10 mouse cellular contexts compared by ENCODE assay signal in genomic region chr13:31793163-31793562, GRCm38 (mm10). TPM values are rescaled to one million over a fixed set of nuclear protein-coding genes. Genes with fewer than 3 reads are reported as not detected.
DNase-seq lines count a peak whose midpoint lies in the region; ATAC-seq lines count a peak whose summit lies in the region.
"Had no signal": no experiment of that assay in that cellular context is flagged by ENCODE, and none has a peak within 500 bp of the region (broad histone marks: within the 10 kb centered on the region; RNA-seq: fewer than 3 reads in every experiment).

No protein-coding gene starts in this region.

- no peak overlapping the region for H3K9ac ChIP-seq in heart, embryonic 16.5 days (ENCODE audit: low read length)
- no peak overlapping the region for H3K9ac ChIP-seq in liver, embryonic 11.5 days (ENCODE audit: low read depth, low read length)
- H3K9ac ChIP-seq in liver, embryonic 12.5 days: no peak overlapping the region
- H3K9ac ChIP-seq in embryonic facial prominence, embryonic 14.5 days (ENCODE audit: low read depth, low read length): no peak overlapping the region
- H3K9ac ChIP-seq in midbrain, embryonic 13.5 days (replicated peaks): no peak overlapping the region

- DNase-seq in heart, postnatal 36 days: no peak
- no peak for DNase-seq in liver, embryonic 11.5 days (ENCODE audit: low spot score)
- no peak for DNase-seq in embryonic facial prominence, embryonic 14.5 days (ENCODE audit: low spot score)
- no peak for DNase-seq in testis, postnatal 14 days (ENCODE audit: low spot score)
- no peak for DNase-seq in right cerebral cortex, adult 18-20 months
- DNase-seq: cerebellum, adult 9-11 months had no signal

- H3K36me3 ChIP-seq in heart, embryonic 16.5 days (ENCODE audit: control insufficient read depth, insufficient read depth): no peaks in the 10 kb centered on the region
- no peaks in the 10 kb centered on the region for H3K36me3 ChIP-seq in liver, embryonic 11.5 days (ENCODE audit: control insufficient read depth, insufficient read depth, low read length)
- no peaks in the 10 kb centered on the region for H3K36me3 ChIP-seq in liver, embryonic 12.5 days
- H3K36me3 ChIP-seq in embryonic facial prominence, embryonic 14.5 days (ENCODE audit: control insufficient read depth, insufficient read depth, low read length): no peaks in the 10 kb centered on the region
- no peaks in the 10 kb centered on the region for H3K36me3 ChIP-seq in midbrain, embryonic 13.5 days

- peak overlapping the region; percentile 61 for H3K4me2 ChIP-seq in heart, embryonic 16.5 days (ENCODE audit: low read depth, low read length)
- peak overlapping the region; percentile 38 for H3K4me2 ChIP-seq in liver, embryonic 11.5 days
- no peak overlapping the region for H3K4me2 ChIP-seq in liver, embryonic 12.5 days
- peak overlapping the region; percentile 49 for H3K4me2 ChIP-seq in embryonic facial prominence, embryonic 14.5 days (ENCODE audit: low read depth, low read length)
- H3K4me2 ChIP-seq in midbrain, embryonic 13.5 days (replicated peaks): 0 out of 2 replicates have a peak overlapping the region, but pooled peaks have one; percentile 33

- WGBS in heart, embryonic 16.5 days: 15% methylated on average over 5 of the region's 5 CpGs
- 14% methylated on average over 5 of the region's 5 CpGs for WGBS in liver, embryonic 11.5 days
- WGBS in liver, embryonic 12.5 days (ENCODE audit: insufficient replicate concordance): 20% methylated on average over 5 of the region's 5 CpGs
- 25% methylated on average over 5 of the region's 5 CpGs for WGBS in embryonic facial prominence, embryonic 14.5 days
- WGBS in midbrain, embryonic 13.5 days: 61% methylated on average over 5 of the region's 5 CpGs

- intact Hi-C loops in heart, postnatal 36 days (cut with DNase I): loop anchor here (2.0 to 5.0 kb wide), 5 partner anchors 504 to 1004 kb away; no protein-coding TSS in a partner anchor

- no peak overlapping the region for H3K4me3 ChIP-seq in heart, embryonic 16.5 days (ENCODE audit: low read length)
- no peak overlapping the region for H3K4me3 ChIP-seq in liver, embryonic 11.5 days (ENCODE audit: low read depth, low read length)
- no peak overlapping the region for H3K4me3 ChIP-seq in liver, embryonic 12.5 days
- no peak overlapping the region for H3K4me3 ChIP-seq in embryonic facial prominence, embryonic 14.5 days (ENCODE audit: low read depth, low read length)
- H3K4me3 ChIP-seq in midbrain, embryonic 13.5 days (replicated peaks): no peak overlapping the region

- no peak overlapping the region for H3K27ac ChIP-seq in heart, embryonic 16.5 days (ENCODE audit: low read length)
- no peak overlapping the region for H3K27ac ChIP-seq in liver, embryonic 11.5 days (ENCODE audit: low read depth, low read length)
- H3K27ac ChIP-seq in liver, embryonic 12.5 days: no peak overlapping the region
- no peak overlapping the region for H3K27ac ChIP-seq in embryonic facial prominence, embryonic 14.5 days (replicated peaks; ENCODE audit: low read depth, low read length)
- no peak overlapping the region for H3K27ac ChIP-seq in midbrain, embryonic 13.5 days

- ATAC-seq in heart, embryonic 16.5 days (replicated peaks; ENCODE audit: extremely low read depth, insufficient read depth, low FRiP score): no peak
- ATAC-seq in liver, embryonic 11.5 days (replicated peaks; ENCODE audit: low FRiP score): no peak
- ATAC-seq in liver, embryonic 12.5 days: no peak
- 0 out of 2 replicates have a peak, but pooled peaks have one; percentile 68 for ATAC-seq in embryonic facial prominence, embryonic 14.5 days (ENCODE audit: low read depth)
- 0 out of 2 replicates have a peak, but pooled peaks have one; percentile 35 for ATAC-seq in midbrain, embryonic 13.5 days

- H3K27me3 ChIP-seq in heart, embryonic 16.5 days (ENCODE audit: control insufficient read depth, insufficient read depth, low read length): peaks cover 10% of the 10 kb centered on the region
- H3K27me3 ChIP-seq in liver, embryonic 11.5 days (replicated peaks; ENCODE audit: control insufficient read depth, insufficient read depth, low read length): peaks cover 26% of the 10 kb centered on the region
- H3K27me3 ChIP-seq in liver, embryonic 12.5 days (replicated peaks): peaks cover 43% of the 10 kb centered on the region
- peaks cover 6% of the 10 kb centered on the region for H3K27me3 ChIP-seq in embryonic facial prominence, embryonic 14.5 days (replicated peaks; ENCODE audit: control insufficient read depth, insufficient read depth, low read length)
- H3K27me3 ChIP-seq in midbrain, embryonic 13.5 days: peaks cover 18% of the 10 kb centered on the region

- H3K9me3 ChIP-seq in heart, embryonic 16.5 days (replicated peaks; ENCODE audit: control insufficient read depth, low read length): no peaks in the 10 kb centered on the region
- H3K9me3 ChIP-seq in liver, embryonic 11.5 days (ENCODE audit: control insufficient read depth, low read length): no peaks in the 10 kb centered on the region
- no peaks in the 10 kb centered on the region for H3K9me3 ChIP-seq in liver, embryonic 12.5 days (replicated peaks)
- H3K9me3 ChIP-seq in embryonic facial prominence, embryonic 14.5 days (ENCODE audit: control insufficient read depth, low read length): no peaks in the 10 kb centered on the region
- no peaks in the 10 kb centered on the region for H3K9me3 ChIP-seq in midbrain, embryonic 13.5 days

- H3K4me1 ChIP-seq in heart, embryonic 16.5 days (ENCODE audit: control insufficient read depth, insufficient read depth, low read length): peaks cover 6% of the 10 kb centered on the region
- H3K4me1 ChIP-seq in liver, embryonic 11.5 days (replicated peaks; ENCODE audit: control insufficient read depth, insufficient read depth, low read length): no peaks in the 10 kb centered on the region
- no peaks in the 10 kb centered on the region for H3K4me1 ChIP-seq in liver, embryonic 12.5 days
- no peaks in the 10 kb centered on the region for H3K4me1 ChIP-seq in embryonic facial prominence, embryonic 14.5 days (ENCODE audit: control insufficient read depth, insufficient read depth, low read length)
- H3K4me1 ChIP-seq in midbrain, embryonic 13.5 days (replicated peaks): no peaks in the 10 kb centered on the region

RNA-seq across cellular contexts. Expression of gene Foxc1, which starts 13.3 kb away (rescaled TPM):
- polyA plus RNA-seq in heart, embryonic 16.5 days (2015; fragmentation: Nextera tagmentation; extraction: Ambion mirVana): 0.77 and 1.0 TPM in 2 replicates
- total RNA-seq in heart, postnatal 36 days (2021): 1 to 10 TPM; 5.0 to 5.1 TPM
- polyA plus RNA-seq in liver, embryonic 11.5 days (2014; fragmentation: Nextera tagmentation; extraction: Ambion mirVana): 0.45 and 0.47 TPM in 2 replicates
- 0.25 and 0.28 TPM in 2 replicates for polyA plus RNA-seq in liver, embryonic 12.5 days (2016; fragmentation: Nextera tagmentation; extraction: Ambion mirVana)
- 6.7 and 7.3 TPM in 2 replicates for polyA plus RNA-seq in embryonic facial prominence, embryonic 14.5 days (2014; fragmentation: Nextera tagmentation; extraction: Ambion mirVana)
- 0.97 and 1.0 TPM in 2 replicates for polyA plus RNA-seq in midbrain, embryonic 13.5 days (2015; fragmentation: Nextera tagmentation; extraction: Ambion mirVana)
- total RNA-seq: neutrophil, adult 5-6 weeks had no signal

Comparison
In these comparisons a context has a peak if more than half of its experiments do, and no peak if none do; other contexts are left out.
1. ATAC-seq: peak in embryonic facial prominence, embryonic 14.5 days (single experiment) and midbrain, embryonic 13.5 days (single experiment); none in heart, embryonic 16.5 days (single experiment), liver, embryonic 11.5 days (single experiment) and liver, embryonic 12.5 days (single experiment).